Mouse (Mus musculus) retina, postnatal 7 days (tissue): ENCODE measurements around the gene Syt1.

Source experiments
- DNase-seq: peaks from one replicate; pipeline ENCODE4 v3.0.0-alpha.2; 2012; ENCODE audit warnings: low read depth, low spot score

The Syt1 gene

GRCm38 (mm10) chr10:109010241-109011193, at the start of gene Syt1:
Syt1 (minus strand) TSS chr10:109010982.
- peak; percentile 84 for DNase-seq

- DNase-seq: no peak
These were observed 45.7 kb upstream of the Syt1 start for GRCm38 (mm10) chr10:109056500-109056899.

- no peak for DNase-seq
These were observed 36.8 kb upstream of the Syt1 start for GRCm38 (mm10) chr10:109047537-109047936.

GRCm38 (mm10) chr10:109046988-109047387, 36.2 kb upstream of the Syt1 start:
- no peak for DNase-seq

- DNase-seq: peak; percentile 82
These were observed 714 bp upstream of the Syt1 start for GRCm38 (mm10) chr10:109011226-109012165.

- DNase-seq: no peak
These were observed 951 bp downstream of the Syt1 start for GRCm38 (mm10) chr10:109009831-109010230.

- DNase-seq: no peak
These were observed 2.3 kb downstream of the Syt1 start for GRCm38 (mm10) chr10:109008456-109008855.

- no peak for DNase-seq
These were observed 7.3 kb downstream of the Syt1 start for GRCm38 (mm10) chr10:109003482-109003881.

GRCm38 (mm10) chr10:108987250-108987649, 23.5 kb downstream of the Syt1 start:
- no peak for DNase-seq

- DNase-seq: peak; percentile 19
These were observed 31.1 kb downstream of the Syt1 start for GRCm38 (mm10) chr10:108979660-108980059.

GRCm38 (mm10) chr10:108954952-108955351, 55.8 kb downstream of the Syt1 start:
- no peak for DNase-seq

GRCm38 (mm10) chr10:108952182-108952581, 58.6 kb downstream of the Syt1 start:
- DNase-seq: no peak

GRCm38 (mm10) chr10:108936838-108937430, 73.8 kb downstream of the Syt1 start:
- no peak for DNase-seq

- no peak for DNase-seq
These were observed 80.5 kb downstream of the Syt1 start for GRCm38 (mm10) chr10:108930299-108930698.

- DNase-seq: no peak
These were observed 81.1 kb downstream of the Syt1 start for GRCm38 (mm10) chr10:108929676-108930075.

- no peak for DNase-seq
These were observed 105.5 kb downstream of the Syt1 start for GRCm38 (mm10) chr10:108905264-108905663.

GRCm38 (mm10) chr10:108904371-108904770, 106.4 kb downstream of the Syt1 start:
- DNase-seq: no peak

- DNase-seq: no peak
These were observed 114.3 kb downstream of the Syt1 start for GRCm38 (mm10) chr10:108896529-108896928.

GRCm38 (mm10) chr10:108893288-108893687, 117.5 kb downstream of the Syt1 start:
- no peak for DNase-seq

GRCm38 (mm10) chr10:108892441-108892840, 118.3 kb downstream of the Syt1 start:
- DNase-seq: no peak

- no peak for DNase-seq
These were observed 121.7 kb downstream of the Syt1 start for GRCm38 (mm10) chr10:108889084-108889483.

- no peak for DNase-seq
These were observed 124.0 kb downstream of the Syt1 start for GRCm38 (mm10) chr10:108886781-108887180.
